Mouse (Mus musculus): ENCODE results near the gene Ispd. TPM values are rescaled to one million over a fixed set of nuclear protein-coding genes. Genes with fewer than 3 reads are reported as not detected.

The Ispd gene
- polyA plus RNA-seq, 1 experiment from 2014 or later: 7.4 TPM

DNA sequence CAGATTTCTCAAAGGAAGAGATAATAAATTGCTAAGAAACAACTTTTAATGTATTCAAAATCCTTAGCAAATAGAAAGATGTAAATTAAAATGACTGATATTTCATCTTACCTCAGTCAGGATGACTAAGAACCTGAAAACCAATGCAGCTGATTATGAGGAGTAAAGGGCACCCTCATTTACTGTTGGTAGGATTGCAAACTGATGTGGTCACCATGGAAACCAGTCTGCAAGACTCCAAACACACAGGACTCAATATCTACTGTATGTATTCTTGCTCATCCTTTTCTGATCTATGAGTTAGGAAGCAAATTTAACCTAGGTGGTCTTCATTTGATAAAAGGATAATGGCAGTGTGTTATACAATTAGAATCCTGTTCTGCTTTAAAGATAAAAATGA is 246.0 kb downstream of the Ispd start:
- no peaks in the 10 kb centered on the region for H3K9me3 ChIP-seq (ENCODE audit: low read length)
- no peak for ATAC-seq
- H3K27me3 ChIP-seq (replicated peaks; ENCODE audit: insufficient read depth, low read length): no peaks in the 10 kb centered on the region
- no peak overlapping the region for H3K9ac ChIP-seq (replicated peaks; ENCODE audit: low read depth)
- H3K36me3 ChIP-seq (ENCODE audit: insufficient read depth, low read length): no peaks in the 10 kb centered on the region
- H3K4me3 ChIP-seq (ENCODE audit: low read depth, low read length): no peak overlapping the region
- H3K4me1 ChIP-seq (ENCODE audit: insufficient read depth, low read depth, low read length): no peaks in the 10 kb centered on the region
- TF ChIP-seq EP300 (IDR thresholded peaks at IDR 0.05) (no peak), CTCF (IDR thresholded peaks at IDR 0.05) (no peak)
- no peak for DNase-seq (ENCODE audit: low spot score)
- H3K4me2 ChIP-seq (replicated peaks; ENCODE audit: low read depth, low read length): no peak overlapping the region
- no peak overlapping the region for H3K27ac ChIP-seq (ENCODE audit: low read length)

DNA sequence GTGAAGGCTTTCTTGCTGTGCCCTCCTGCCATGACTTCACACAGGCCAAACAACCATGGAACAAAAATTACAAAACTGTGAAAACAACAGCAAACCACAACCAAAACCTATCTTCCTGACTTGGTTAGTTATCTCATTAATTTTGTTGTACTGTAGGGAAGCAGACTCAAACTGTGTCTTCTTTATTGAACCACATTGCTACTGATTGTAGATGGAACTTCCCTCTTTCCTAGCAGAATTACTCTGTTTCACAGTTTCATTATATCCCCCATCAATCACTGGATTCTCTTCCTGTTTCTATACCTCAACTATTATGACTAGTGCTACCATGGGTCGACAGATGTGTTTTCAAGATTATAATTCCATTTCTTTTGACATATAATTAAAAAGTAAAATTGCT is 251.2 kb downstream of the Ispd start:
- ATAC-seq (no peak), DNase-seq (ENCODE audit: low spot score) (no peak)
- no peak for TF ChIP-seq CTCF (IDR thresholded peaks at IDR 0.05)
- TF ChIP-seq EP300 (IDR thresholded peaks at IDR 0.05): no peak
- 72% methylated on average over 1 of the region's 1 CpGs for WGBS
- H3K27ac ChIP-seq (ENCODE audit: low read length): no peak overlapping the region
- H3K4me2 ChIP-seq (replicated peaks; ENCODE audit: low read depth, low read length): no peak overlapping the region
- H3K9ac ChIP-seq (replicated peaks; ENCODE audit: low read depth): no peak overlapping the region
- H3K9me3 ChIP-seq (ENCODE audit: low read length): no peaks in the 10 kb centered on the region
- H3K4me1 ChIP-seq (ENCODE audit: insufficient read depth, low read depth, low read length): no peaks in the 10 kb centered on the region
- no peaks in the 10 kb centered on the region for H3K36me3 ChIP-seq (ENCODE audit: insufficient read depth, low read length)
- H3K4me3 ChIP-seq (ENCODE audit: low read depth, low read length): no peak overlapping the region
- no peaks in the 10 kb centered on the region for H3K27me3 ChIP-seq (replicated peaks; ENCODE audit: insufficient read depth, low read length)

DNA sequence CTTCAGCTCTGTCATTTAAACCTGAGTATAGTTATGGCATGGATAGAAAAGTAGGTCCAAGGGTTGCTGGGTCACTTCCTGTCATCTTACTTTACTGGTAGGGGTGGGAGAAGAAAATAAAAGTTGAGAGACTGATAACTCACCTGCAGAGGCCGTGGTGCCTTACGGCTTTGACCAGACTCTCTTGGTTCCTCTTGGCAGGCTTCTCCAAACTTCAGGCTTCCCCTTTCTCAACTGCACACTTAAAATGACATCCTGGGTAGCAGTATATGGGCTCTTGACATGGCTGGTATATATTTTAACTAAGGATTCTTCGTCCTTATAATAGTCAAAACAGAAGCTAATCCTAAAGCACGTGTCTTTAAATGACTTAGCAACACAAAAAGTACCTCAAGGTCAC is 266.3 kb downstream of the Ispd start:
- Histone ChIP-seq H3K27me3 (replicated peaks; ENCODE audit: insufficient read depth, low read length) (no peaks in the 10 kb centered on the region), H3K4me3 (ENCODE audit: low read depth, low read length) (no peak overlapping the region), H3K9ac (replicated peaks; ENCODE audit: low read depth) (no peak overlapping the region), H3K4me2 (replicated peaks; ENCODE audit: low read depth, low read length) (no peak overlapping the region), H3K4me1 (ENCODE audit: insufficient read depth, low read depth, low read length) (no peaks in the 10 kb centered on the region), H3K27ac (ENCODE audit: low read length) (no peak overlapping the region), H3K36me3 (ENCODE audit: insufficient read depth, low read length) (no peaks in the 10 kb centered on the region), H3K9me3 (ENCODE audit: low read length) (no peaks in the 10 kb centered on the region)
- no peak for ATAC-seq
- TF ChIP-seq CTCF (IDR thresholded peaks at IDR 0.05): no peak
- no peak for TF ChIP-seq EP300 (IDR thresholded peaks at IDR 0.05)
- WGBS: 73% methylated on average over 4 of the region's 4 CpGs
- no peak for DNase-seq (ENCODE audit: low spot score)

DNA sequence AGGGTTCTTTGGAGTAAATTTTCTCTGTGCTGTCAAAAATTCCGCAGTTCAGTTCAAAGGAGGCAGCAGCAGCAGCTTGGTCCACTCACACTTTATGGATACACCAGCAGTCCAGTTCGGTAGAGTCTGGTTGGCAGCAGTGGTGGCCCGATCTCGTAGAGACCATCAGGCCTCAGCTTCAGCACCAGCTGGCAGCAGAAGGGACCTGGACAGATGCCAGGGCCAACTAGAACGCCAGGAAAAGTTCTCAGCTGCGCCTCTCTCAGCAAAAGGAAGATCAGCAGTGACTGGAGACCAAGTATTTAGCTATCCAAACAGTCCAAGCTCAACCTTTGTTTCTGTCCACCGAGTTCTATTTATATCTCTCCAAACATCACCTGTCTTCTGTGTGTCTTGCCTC is 281.2 kb downstream of the Ispd start:
- DNase-seq (ENCODE audit: low spot score): no peak
- H3K27me3 ChIP-seq (replicated peaks; ENCODE audit: insufficient read depth, low read length): no peaks in the 10 kb centered on the region
- no peak for ATAC-seq
- H3K9ac ChIP-seq (replicated peaks; ENCODE audit: low read depth): no peak overlapping the region
- no peaks in the 10 kb centered on the region for H3K36me3 ChIP-seq (ENCODE audit: insufficient read depth, low read length)
- no peak overlapping the region for H3K4me2 ChIP-seq (replicated peaks; ENCODE audit: low read depth, low read length)
- 37% methylated on average over 7 of the region's 7 CpGs for WGBS
- no peaks in the 10 kb centered on the region for H3K4me1 ChIP-seq (ENCODE audit: insufficient read depth, low read depth, low read length)
- no peak overlapping the region for H3K27ac ChIP-seq (ENCODE audit: low read length)
- H3K9me3 ChIP-seq (ENCODE audit: low read length): no peaks in the 10 kb centered on the region
- TF ChIP-seq EP300 (IDR thresholded peaks at IDR 0.05) (no peak), CTCF (IDR thresholded peaks at IDR 0.05) (no peak)
- no peak overlapping the region for H3K4me3 ChIP-seq (ENCODE audit: low read depth, low read length)

DNA sequence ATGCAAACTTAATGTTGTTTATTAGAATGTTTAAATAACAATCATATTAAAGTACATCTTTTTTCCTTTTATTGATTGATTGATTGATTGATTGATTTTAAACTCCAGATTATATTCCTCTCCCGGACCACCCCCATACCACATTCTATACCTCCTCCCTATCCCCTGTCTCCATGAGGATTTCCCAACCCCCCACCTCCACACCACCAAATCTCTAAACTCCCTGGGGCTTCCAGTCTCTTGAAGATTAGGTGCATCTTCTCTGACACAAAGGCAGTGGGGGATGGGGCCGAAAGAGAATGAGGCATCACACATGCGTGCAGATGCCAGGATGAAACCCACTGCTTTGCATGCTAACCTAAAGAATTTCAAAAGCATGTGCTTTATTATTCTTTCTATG is 283.5 kb downstream of the Ispd start:
- no peak for DNase-seq (ENCODE audit: low spot score)
- TF ChIP-seq EP300 (IDR thresholded peaks at IDR 0.05) (no peak), CTCF (IDR thresholded peaks at IDR 0.05) (no peak)
- no peak overlapping the region for H3K4me2 ChIP-seq (replicated peaks; ENCODE audit: low read depth, low read length)
- no peak for ATAC-seq
- no peak overlapping the region for H3K27ac ChIP-seq (ENCODE audit: low read length)
- H3K9me3 ChIP-seq (ENCODE audit: low read length): no peaks in the 10 kb centered on the region
- no peaks in the 10 kb centered on the region for H3K36me3 ChIP-seq (ENCODE audit: insufficient read depth, low read length)
- no peak overlapping the region for H3K9ac ChIP-seq (replicated peaks; ENCODE audit: low read depth)
- no peaks in the 10 kb centered on the region for H3K27me3 ChIP-seq (replicated peaks; ENCODE audit: insufficient read depth, low read length)
- 82% methylated on average over 3 of the region's 3 CpGs for WGBS
- no peak overlapping the region for H3K4me3 ChIP-seq (ENCODE audit: low read depth, low read length)
- no peaks in the 10 kb centered on the region for H3K4me1 ChIP-seq (ENCODE audit: insufficient read depth, low read depth, low read length)

DNA sequence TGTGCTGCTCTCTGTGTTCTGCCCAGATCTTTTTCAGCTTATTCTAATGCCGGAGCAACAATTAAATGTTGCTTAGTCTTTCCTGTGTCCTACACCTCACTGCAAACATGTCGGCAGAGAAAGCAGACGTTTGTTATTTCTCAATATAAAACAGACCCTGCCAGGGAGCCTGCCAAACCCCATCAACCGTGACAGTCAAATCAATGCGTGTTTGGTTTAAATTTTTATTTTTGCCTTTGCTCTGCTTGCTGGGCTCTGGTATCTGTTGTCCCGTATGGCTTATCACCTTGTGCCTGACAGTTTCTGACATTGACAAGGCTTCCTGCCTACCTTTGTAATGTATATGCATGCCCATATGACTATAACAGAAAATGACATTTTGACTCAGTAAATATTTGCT is 285.5 kb downstream of the Ispd start:
- no peaks in the 10 kb centered on the region for H3K4me1 ChIP-seq (ENCODE audit: insufficient read depth, low read depth, low read length)
- no peak overlapping the region for H3K27ac ChIP-seq (ENCODE audit: low read length)
- TF ChIP-seq CTCF (IDR thresholded peaks at IDR 0.05) (no peak), EP300 (IDR thresholded peaks at IDR 0.05) (no peak)
- 50% methylated on average over 6 of the region's 6 CpGs for WGBS
- ATAC-seq (no peak), DNase-seq (ENCODE audit: low spot score) (no peak)
- no peaks in the 10 kb centered on the region for H3K9me3 ChIP-seq (ENCODE audit: low read length)
- no peak overlapping the region for H3K4me2 ChIP-seq (replicated peaks; ENCODE audit: low read depth, low read length)
- no peaks in the 10 kb centered on the region for H3K27me3 ChIP-seq (replicated peaks; ENCODE audit: insufficient read depth, low read length)
- no peaks in the 10 kb centered on the region for H3K36me3 ChIP-seq (ENCODE audit: insufficient read depth, low read length)
- no peak overlapping the region for H3K4me3 ChIP-seq (ENCODE audit: low read depth, low read length)
- H3K9ac ChIP-seq (replicated peaks; ENCODE audit: low read depth): no peak overlapping the region

DNA sequence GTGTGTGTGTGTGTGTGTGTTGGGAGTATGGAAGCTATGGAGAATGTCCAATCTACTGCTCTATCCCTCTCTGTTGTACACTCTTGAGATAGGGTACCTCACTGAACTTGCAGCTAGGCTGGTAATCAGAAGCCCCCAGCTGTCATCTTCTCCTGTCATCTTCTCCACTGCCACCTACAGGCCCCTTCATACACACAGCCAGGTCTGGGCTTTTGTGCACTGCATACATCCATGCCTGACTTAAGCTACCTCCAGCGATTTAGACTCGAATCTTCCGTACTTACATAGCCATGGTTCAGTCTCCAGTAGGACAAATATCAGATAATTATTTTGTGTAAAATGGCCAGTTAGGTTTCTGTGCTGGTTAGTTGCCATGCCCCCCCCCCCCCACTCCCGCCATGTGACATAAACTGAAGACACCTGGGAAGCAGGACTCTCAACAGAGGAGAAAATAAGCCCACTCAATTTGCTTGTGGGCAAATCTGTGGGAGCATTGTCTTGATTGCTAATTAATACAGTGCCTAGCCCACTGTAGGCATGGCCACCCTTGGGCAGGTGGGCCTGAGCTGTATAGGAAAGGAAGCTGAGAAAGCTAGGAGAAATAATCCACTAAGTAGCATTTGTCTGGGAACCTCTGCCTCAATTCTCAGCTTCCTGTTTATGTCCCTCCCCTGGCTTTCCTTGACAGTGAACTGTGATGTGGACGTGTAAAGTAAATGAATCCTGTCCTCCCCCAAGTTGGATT is 289.1 kb downstream of the Ispd start:
- ATAC-seq: no peak
- no peak for TF ChIP-seq EP300 (IDR thresholded peaks at IDR 0.05)
- TF ChIP-seq CTCF (IDR thresholded peaks at IDR 0.05): no peak
- H3K4me2 ChIP-seq (replicated peaks; ENCODE audit: low read depth, low read length): no peak overlapping the region
- no peak overlapping the region for H3K9ac ChIP-seq (replicated peaks; ENCODE audit: low read depth)
- no peaks in the 10 kb centered on the region for H3K27me3 ChIP-seq (replicated peaks; ENCODE audit: insufficient read depth, low read length)
- H3K36me3 ChIP-seq (ENCODE audit: insufficient read depth, low read length): no peaks in the 10 kb centered on the region
- H3K4me1 ChIP-seq (ENCODE audit: insufficient read depth, low read depth, low read length): no peaks in the 10 kb centered on the region
- no peak overlapping the region for H3K27ac ChIP-seq (ENCODE audit: low read length)
- 71% methylated on average over 5 of the region's 5 CpGs for WGBS
- no peak overlapping the region for H3K4me3 ChIP-seq (ENCODE audit: low read depth, low read length)
- H3K9me3 ChIP-seq (ENCODE audit: low read length): no peaks in the 10 kb centered on the region
- DNase-seq (ENCODE audit: low spot score): no peak

All from lung, postnatal 0 days (tissue).